Mouse (Mus musculus): ENCODE measurements around the gene Gm28372.

The Gm28372 gene

DNA sequence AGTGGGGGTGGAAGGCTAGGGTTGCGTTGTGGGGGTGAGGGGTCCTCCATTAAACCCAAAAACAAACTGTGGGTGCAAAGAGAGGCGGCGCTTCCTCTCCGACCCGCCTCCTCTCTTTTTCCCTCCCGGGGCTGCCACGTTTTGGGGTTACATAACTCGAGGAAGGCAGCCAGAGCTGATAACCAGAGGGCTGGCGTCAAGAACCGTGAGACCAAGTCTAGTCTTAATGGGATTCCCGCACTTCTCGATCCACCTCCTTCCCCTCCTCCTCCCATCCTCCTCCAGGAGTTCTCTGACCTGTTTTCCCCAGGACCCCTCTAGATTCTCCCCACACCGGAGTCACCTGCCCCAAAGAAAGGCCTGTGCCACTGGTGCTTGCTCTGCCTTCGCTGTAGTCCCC lies 6.9 kb upstream of the Gm28372 start:
- TF ChIP-seq GATA4 (IDR thresholded peaks at IDR 0.05; ENCODE audit: insufficient replicate concordance, low read length): no peak

DNA sequence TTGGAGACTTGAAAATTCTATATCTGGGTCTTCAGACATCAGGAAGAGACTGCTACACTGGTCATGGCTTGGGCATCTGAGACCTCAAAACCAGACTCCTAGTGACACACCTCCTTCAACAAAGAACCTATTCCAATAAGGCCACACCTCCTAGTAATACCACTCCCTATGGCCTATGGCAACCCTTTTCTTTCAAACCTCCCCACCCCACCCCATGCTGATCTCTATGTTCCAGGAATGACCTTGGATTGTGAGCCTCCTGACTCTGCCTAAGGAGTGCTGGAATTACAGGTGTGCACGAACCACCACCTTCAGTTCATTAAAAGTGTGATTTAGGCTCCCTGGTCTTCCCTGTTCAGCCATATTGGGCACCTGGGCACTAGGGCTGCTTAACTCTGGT lies 5.0 kb upstream of the Gm28372 start:
- TF ChIP-seq GATA4 (IDR thresholded peaks at IDR 0.05; ENCODE audit: insufficient replicate concordance, low read length): no peak

DNA sequence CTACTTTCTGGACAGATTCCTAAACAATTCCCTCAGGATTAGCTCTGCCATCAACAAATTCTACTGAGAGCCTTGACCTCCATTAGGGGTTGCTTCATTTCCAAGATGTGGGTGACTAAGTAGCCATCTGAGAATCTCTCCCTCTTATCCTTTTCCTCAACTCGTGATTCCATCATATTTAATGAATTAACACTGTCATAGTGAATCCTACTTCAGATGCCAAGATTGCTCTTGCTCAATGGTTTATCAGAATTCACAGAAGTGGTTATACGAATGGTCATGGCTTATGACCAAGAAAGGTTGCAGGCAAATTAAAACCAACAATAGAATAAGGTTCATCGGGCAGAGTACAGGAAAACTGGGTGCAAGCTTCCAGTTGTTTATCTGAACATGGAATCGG lies 3.1 kb upstream of the Gm28372 start:
- no peak for TF ChIP-seq GATA4 (IDR thresholded peaks at IDR 0.05; ENCODE audit: insufficient replicate concordance, low read length)

DNA sequence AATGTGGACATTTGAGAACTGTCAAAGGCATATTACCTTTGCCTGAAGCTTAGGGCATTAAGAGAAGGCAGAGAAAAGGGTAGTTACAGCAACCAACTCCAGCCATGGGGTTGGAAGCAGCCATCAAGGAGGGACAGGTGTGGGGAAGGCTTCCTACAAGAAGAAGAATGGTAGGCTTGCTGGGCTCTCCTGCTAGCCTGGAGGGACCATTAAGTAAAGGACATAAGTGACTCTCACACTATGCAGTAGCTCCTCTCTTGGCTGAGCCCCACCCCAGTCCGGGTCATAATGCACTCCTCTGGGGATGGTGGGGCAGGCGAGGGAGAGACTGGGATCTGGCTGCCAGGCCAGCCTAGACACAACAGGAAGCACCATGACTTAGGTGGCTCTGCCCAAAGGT lies 1.1 kb downstream of the Gm28372 start, which contains the start of gene Tmem239:
Tmem239 (plus strand) TSS at position 301 of the 400 bp plus-strand sequence.
- TF ChIP-seq GATA4 (IDR thresholded peaks at IDR 0.05; ENCODE audit: insufficient replicate concordance, low read length): no peak

DNA sequence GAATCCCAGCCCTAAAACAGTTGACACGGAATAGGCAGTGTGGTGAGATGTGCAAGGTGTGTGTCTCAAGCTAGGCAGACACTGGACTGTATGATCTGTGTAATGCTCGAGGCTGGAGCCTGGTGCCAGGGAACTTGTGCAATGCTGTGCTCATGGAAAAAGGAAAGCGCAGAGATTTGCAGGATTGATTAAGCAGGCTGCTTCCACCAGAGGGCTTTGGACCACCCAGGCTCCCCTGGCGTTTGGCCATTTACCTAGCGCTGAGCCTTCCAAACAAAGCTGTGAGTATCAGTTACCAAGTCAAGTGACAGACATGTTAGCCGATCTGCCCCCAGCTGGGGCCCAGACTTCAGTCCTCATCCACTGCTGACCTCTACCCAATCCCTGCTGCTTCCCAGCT lies 3.2 kb downstream of the Gm28372 start:
- no peak for TF ChIP-seq GATA4 (IDR thresholded peaks at IDR 0.05; ENCODE audit: insufficient replicate concordance, low read length)

- no peak for TF ChIP-seq GATA4 (IDR thresholded peaks at IDR 0.05; ENCODE audit: insufficient replicate concordance, low read length)
Measured at GRCm38 (mm10) chr2:130411558-130412495, 6.8 kb downstream of the Gm28372 start.

- TF ChIP-seq GATA4 (IDR thresholded peaks at IDR 0.05; ENCODE audit: insufficient replicate concordance, low read length): no peak
Measured at GRCm38 (mm10) chr2:130412775-130413174, 7.7 kb downstream of the Gm28372 start.

- TF ChIP-seq GATA4 (IDR thresholded peaks at IDR 0.05; ENCODE audit: insufficient replicate concordance, low read length): no peak
Measured at GRCm38 (mm10) chr2:130414094-130414856, 9.2 kb downstream of the Gm28372 start.

DNA sequence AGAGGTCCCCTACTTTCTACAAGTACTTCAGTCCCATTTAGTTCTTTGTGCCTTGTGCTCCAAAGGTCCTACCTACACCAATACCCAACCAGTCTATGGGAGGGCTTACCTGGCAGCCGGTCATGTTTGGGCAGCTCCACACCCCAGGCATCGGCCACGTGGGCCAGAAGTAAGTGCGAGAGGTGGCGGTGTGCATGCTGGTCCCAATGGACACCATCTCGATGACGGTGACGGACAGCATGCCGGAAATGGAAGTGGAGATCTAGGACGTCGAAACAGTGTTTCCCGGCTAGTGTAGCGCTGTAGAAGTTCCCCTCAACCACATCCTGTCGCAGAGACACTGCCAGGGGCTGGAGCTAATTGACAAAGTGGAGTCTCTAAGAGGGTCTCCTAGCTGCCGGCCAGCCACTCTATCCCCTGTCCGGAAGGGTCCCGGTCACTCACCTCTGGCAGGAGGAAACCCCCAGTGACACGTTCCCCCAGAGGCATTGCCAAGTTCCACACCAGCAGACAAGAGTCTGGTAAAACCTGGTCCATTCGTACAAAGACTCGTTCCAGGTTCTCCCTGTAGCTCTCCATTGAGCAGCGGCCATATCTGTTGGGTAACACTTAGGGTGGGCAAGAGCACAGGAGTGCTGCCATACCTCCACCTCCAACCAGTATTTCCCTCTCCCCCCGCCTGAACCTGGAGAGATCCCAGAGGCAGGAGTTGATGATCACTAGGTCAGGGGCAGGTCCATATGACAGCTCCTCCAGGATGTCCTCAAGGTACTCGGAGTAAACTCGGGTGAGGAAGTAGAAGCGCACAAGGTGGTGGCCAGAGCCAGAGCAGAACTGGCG lies 17.0 kb downstream of the Gm28372 start:
- no peak for TF ChIP-seq GATA4 (IDR thresholded peaks at IDR 0.05; ENCODE audit: insufficient replicate concordance, low read length)

DNA sequence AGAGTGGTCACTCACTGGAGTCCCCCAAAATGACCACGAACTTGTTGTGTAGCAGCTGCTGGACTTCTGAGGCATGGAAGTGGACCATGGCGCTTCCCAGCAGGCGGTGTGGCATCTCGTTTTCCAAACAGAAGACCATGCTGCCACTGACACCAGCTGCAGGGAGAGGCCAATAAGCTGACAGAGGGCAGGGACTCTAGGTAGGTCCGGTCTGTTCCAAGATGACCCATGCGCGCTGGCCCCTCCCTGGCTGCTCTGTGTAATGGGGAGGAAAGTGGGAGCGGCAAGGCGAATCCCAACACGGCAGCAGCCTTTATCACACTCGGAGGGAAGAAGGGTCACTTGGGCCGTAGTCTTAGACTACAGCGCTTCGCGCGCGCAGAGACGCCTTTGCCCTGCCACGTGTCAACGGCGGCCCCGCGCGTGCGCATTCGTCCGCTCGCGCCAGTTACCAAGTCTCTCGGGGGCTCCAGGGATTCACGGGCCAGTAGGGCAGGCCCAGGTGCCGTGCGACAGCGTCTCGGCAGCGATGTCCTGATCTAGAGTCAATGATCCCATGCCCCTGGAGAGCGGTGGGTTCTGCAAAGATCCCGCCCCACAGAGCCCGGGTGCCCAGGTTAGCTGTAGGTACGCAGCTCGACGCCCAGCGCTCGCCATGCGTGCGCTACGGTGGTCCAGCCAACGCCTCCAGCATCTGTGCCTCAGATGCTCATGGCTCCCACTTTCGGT lies 18.5 kb downstream of the Gm28372 start:
- TF ChIP-seq GATA4 (IDR thresholded peaks at IDR 0.05; ENCODE audit: insufficient replicate concordance, low read length): no peak

GRCm38 (mm10) chr2:130424126-130424853 lies 19.3 kb downstream of the Gm28372 start, which contains the start of the genes Vps16 and Pced1a:
TSS of gene Vps16 (plus strand) at chr2:130424339.
TSS of gene Pced1a (minus strand) at chr2:130424701.
- TF ChIP-seq GATA4 (IDR thresholded peaks at IDR 0.05; ENCODE audit: insufficient replicate concordance, low read length): peak; percentile 7; the same call in 1 of the 2 replicates

- TF ChIP-seq GATA4 (IDR thresholded peaks at IDR 0.05; ENCODE audit: insufficient replicate concordance, low read length): no peak
Measured at GRCm38 (mm10) chr2:130425112-130425511, 20.1 kb downstream of the Gm28372 start.

DNA sequence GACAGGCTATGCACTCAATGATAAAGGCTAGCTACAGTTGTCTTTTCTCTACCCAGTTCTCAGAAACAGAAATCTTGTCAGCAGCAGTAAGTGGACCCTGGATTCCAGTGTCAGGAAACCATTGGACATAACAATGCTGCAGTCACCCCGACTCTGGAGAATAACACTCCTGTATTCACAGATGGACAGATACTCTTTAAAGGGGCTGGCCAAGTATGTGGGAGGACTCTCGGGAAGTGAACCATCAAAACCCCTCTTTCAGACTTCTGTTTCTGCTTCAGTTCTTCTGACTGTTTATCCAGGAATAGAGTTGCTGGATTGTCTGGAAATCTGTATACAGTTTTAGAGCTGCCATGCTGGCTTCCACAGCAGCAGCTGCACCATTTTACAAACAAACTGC lies 24.8 kb downstream of the Gm28372 start:
- no peak for TF ChIP-seq GATA4 (IDR thresholded peaks at IDR 0.05; ENCODE audit: insufficient replicate concordance, low read length)

GRCm38 (mm10) chr2:130430484-130430883 lies 25.4 kb downstream of the Gm28372 start:
- no peak for TF ChIP-seq GATA4 (IDR thresholded peaks at IDR 0.05; ENCODE audit: insufficient replicate concordance, low read length)

All from liver, adult (tissue).